Mouse (Mus musculus): ENCODE data around the gene Ccdc146.

- TF ChIP-seq CTCF (conservative IDR thresholded peaks at IDR 0.05; ENCODE audit: insufficient read depth, insufficient read length, low read depth, low read length) (no peak), POLR2A (IDR thresholded peaks at IDR 0.05; ENCODE audit: low read depth, low read length) (no peak)
Observed at GRCm38 (mm10) chr5:21329672-21330665, 94.5 kb downstream of the Ccdc146 start.

All from kidney, adult 2 months (tissue).